Mouse (Mus musculus) heart, embryonic 11.5 days (tissue): ENCODE data around the gene Emp1. TPM values are rescaled to one million over a fixed set of nuclear protein-coding genes. Genes with fewer than 3 reads are reported as not detected.
A peak's percentile ranks its signal among the peaks of the same experiment; 100 is the strongest.

Source experiments
- ATAC-seq: fragments of 200-750 bp; cut with Nextera tagmentation; replicated peaks from 2 replicates; pipeline ENCODE4 v1.8.0; 2017; ENCODE audit warnings: moderate library complexity; ENCODE audit not compliant: insufficient number of reproducible peaks, low FRiP score, low TSS enrichment
- H3K27ac ChIP-seq: fragments of 300-500 bp; sonication (generic); 2 replicates; pipeline ENCODE4 v1.5.1; 2014; ENCODE audit warnings: mild to moderate bottlenecking, low read depth, low read length
- H3K27me3 ChIP-seq: fragments of 300-500 bp; sonication (generic); 2 replicates; pipeline ENCODE4 v1.6.1; 2014; ENCODE audit warnings: mild to moderate bottlenecking, low read length, mixed read lengths; ENCODE audit not compliant: control insufficient read depth, insufficient read depth
- H3K36me3 ChIP-seq: fragments of 300-500 bp; sonication (generic); 2 replicates; pipeline ENCODE4 v1.6.1; 2014; ENCODE audit warnings: mild to moderate bottlenecking, low read length, moderate library complexity, mixed read lengths; ENCODE audit not compliant: control insufficient read depth, insufficient read depth
- H3K4me1 ChIP-seq: fragments of 300-500 bp; sonication (generic); 2 replicates; pipeline ENCODE4 v1.6.1; 2014; ENCODE audit warnings: low read length; ENCODE audit not compliant: control insufficient read depth, insufficient read depth
- H3K4me2 ChIP-seq: fragments of 300-500 bp; sonication (generic); 2 replicates; pipeline ENCODE4 v1.6.1; 2014; ENCODE audit warnings: mild to moderate bottlenecking, moderate library complexity
- H3K4me3 ChIP-seq: fragments of 300-500 bp; sonication (generic); 2 replicates; pipeline ENCODE4 v1.5.1; 2014; ENCODE audit warnings: low read depth, low read length
- H3K9ac ChIP-seq: fragments of 300-500 bp; sonication (generic); 2 replicates; pipeline ENCODE4 v1.6.1; 2014; ENCODE audit warnings: mild to moderate bottlenecking, low read depth, low read length, moderate library complexity
- H3K9me3 ChIP-seq: fragments of 300-500 bp; sonication (generic); replicated peaks from 2 replicates; pipeline ENCODE4 v1.6.1; 2016; ENCODE audit warnings: low read length; ENCODE audit not compliant: control insufficient read depth
- WGBS: fragments of 180-500 bp; shearing (Covaris S2); extraction: QIAGEN DNeasy Blood & Tissue Kit; methylation state at CpG from one replicate; pipeline ENCODE4 v1.1.7; 2014; ENCODE audit not compliant: insufficient replicate concordance; 5-methylcytosine and 5-hydroxymethylcytosine counted together
- polyA plus RNA-seq: library from polyadenylated mRNA; unstranded; fragments of >200 nt; fragmentation: Nextera tagmentation; extraction: Ambion mirVana; gene quantifications from 2 replicates; pipeline ENCODE4 v1.2.1, GENCODE M21; 2014

Gene Emp1
- 7.7 and 10.0 TPM in 2 replicates for polyA plus RNA-seq

DNA sequence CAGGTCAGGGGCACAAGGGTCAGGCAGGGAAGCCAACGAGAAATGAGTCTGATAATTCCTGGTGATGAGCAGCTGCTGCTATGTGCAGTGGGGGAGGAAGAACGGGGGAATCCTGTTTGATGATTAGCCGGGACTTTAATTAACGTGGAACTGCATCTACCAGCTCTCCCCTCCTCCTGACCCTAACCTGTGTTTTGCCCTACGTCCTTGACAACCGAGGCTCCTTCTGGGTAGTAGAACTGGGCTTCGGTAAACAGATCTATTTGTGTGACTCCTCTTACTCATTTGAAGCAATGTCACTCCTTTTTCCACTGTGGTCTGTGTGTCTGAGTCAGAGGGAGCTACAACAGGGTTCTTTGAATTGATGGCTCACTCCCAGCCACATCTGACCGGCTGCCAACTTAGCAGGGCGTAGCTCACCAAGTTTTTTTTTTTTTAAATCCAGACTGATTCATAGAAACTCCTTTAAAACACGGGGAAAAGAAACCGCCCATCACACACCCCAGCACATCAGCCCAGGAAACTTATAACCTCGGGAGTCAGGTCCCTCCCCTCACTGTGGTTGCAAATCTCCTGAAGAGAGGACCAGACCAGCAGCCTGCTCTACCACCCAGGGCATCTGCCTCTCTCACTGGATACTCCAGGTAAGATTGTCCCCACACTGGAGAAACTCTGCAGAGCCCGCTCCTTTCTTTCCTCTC, at the start of gene Emp1:
Emp1 (plus strand) TSS at position 87 of the 701 bp plus-strand sequence.
- H3K27ac ChIP-seq = peak within 1 kb of the TSS; percentile 72
- H3K4me3 ChIP-seq = peak within 1 kb of the TSS; percentile 38

DNA sequence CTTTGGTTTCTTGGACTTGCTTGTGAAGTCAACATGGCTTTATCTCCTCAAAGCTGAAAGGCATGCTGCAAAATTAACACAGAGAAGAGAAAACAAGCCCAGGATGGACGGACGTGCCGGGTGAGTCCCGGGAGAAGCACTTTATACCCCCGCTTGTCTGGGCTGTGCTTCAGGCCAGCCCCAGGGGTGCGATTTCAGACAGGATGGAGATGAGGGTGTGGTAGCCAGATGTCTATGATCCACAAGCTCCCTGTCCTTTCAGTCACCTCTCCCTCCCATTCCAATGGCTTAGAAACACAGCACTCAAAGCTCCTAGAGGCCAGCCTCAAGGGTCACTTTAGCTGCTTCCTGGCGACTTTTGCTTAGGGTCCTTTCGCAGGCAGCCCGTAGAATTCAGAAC, 48.4 kb upstream of the Emp1 start:
- 59% methylated on average over 9 of the region's 9 CpGs for WGBS
- Histone ChIP-seq H3K27me3 (no peaks in the 10 kb centered on the region), H3K9me3 (no peaks in the 10 kb centered on the region), H3K9ac (no peak overlapping the region), H3K4me2 (no peak overlapping the region), H3K4me3 (no peak overlapping the region), H3K4me1 (no peaks in the 10 kb centered on the region), H3K27ac (no peak overlapping the region), H3K36me3 (no peaks in the 10 kb centered on the region)
- no peak for ATAC-seq

More for the DNA sequence above, at the start of gene Emp1:
- 0 out of 2 replicates have a peak, but pooled peaks cover 3% of the 10 kb centered on the region for H3K4me1 ChIP-seq
- no peaks in the 10 kb centered on the region for H3K36me3 ChIP-seq
- 31% methylated on average over 13 of the region's 13 CpGs for WGBS
- H3K9ac ChIP-seq = peak within 1 kb of the TSS; percentile 62
- ATAC-seq = 0 out of 2 replicates have a peak, but pooled peaks have one; percentile 22
- H3K9me3 ChIP-seq = no peaks in the 10 kb centered on the region
- H3K27me3 ChIP-seq = no peaks in the 10 kb centered on the region
- H3K4me2 ChIP-seq = peak within 1 kb of the TSS; percentile 46

DNA sequence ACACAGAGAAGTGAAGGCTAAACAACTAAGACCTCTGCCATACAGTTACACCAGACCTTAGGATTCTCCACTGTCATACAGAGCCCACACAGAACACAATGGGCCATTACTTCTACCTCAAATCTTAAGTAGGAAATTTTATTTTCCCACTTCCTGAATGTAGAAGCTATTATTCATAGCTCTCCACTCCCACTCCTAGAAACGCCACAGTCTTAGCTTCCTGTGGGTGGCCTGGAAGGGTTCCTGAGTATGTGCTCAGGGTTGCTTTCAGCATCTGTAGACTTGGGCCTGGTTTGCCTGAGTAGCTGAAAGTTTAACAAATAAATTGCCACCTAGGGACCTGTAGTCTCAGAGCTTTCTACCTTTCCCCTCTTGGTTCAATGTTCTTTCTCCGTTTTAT, 46.2 kb upstream of the Emp1 start:
- Histone ChIP-seq H3K4me3 (no peak overlapping the region), H3K4me2 (no peak overlapping the region), H3K36me3 (no peaks in the 10 kb centered on the region), H3K9ac (no peak overlapping the region), H3K27ac (no peak overlapping the region), H3K9me3 (no peaks in the 10 kb centered on the region), H3K27me3 (no peaks in the 10 kb centered on the region), H3K4me1 (0 out of 2 replicates have a peak, but pooled peaks cover 3% of the 10 kb centered on the region)
- no peak for ATAC-seq
- 61% methylated on average over 2 of the region's 2 CpGs for WGBS

DNA sequence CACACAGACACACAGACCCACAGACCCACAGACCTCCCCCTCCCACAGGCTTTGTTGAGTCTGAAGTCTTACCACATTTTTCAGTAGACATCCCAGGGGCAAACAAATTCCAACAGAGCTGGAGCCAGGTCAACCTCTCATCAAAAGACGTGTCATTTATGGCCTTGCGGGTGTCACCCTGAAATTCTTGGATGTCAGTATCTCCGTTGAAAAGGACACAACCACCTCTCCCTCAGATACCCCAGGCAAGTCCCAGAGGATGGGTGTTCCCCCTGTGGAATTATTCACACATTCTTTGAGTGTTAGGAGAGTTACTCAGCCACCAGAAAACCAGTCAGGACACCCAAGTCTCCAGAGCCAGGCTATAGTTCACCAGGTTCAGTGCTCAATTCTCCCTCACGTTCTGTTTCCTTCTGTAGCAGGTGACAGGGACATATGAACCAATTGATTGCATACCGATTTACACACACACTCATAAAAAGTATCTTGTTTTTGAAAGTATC, 42.9 kb upstream of the Emp1 start:
- 54% methylated on average over 5 of the region's 5 CpGs for WGBS
- Histone ChIP-seq H3K4me3 (no peak overlapping the region), H3K27ac (no peak overlapping the region), H3K36me3 (no peaks in the 10 kb centered on the region), H3K9ac (no peak overlapping the region), H3K27me3 (no peaks in the 10 kb centered on the region), H3K4me1 (peaks cover 10% of the 10 kb centered on the region; the same call in 1 of the 2 replicates), H3K4me2 (no peak overlapping the region), H3K9me3 (no peaks in the 10 kb centered on the region)
- no peak for ATAC-seq

DNA sequence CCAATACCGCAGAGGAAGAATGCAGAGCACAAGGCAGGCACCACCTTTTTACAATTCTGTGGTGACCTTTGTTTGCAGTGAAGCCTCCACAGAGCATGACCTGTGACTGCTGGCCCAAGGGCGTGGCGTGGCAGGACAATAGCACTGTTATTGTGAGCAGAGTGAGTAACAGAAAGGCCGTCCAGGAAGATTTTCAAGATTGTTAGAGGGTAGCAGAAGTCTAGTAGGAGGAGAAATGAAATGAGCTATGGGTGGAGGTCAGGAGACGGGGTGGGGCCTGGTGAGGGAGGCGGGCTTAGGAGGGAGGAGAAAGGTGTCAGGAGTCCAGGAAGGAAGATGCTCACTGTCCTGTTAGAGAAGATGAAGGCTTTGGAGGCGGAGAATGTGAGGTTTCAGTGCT, 39.6 kb upstream of the Emp1 start:
- Histone ChIP-seq H3K9me3 (no peaks in the 10 kb centered on the region), H3K4me3 (no peak overlapping the region), H3K27ac (no peak overlapping the region), H3K27me3 (no peaks in the 10 kb centered on the region), H3K36me3 (no peaks in the 10 kb centered on the region), H3K4me1 (peaks cover 10% of the 10 kb centered on the region; the same call in 1 of the 2 replicates), H3K4me2 (no peak overlapping the region), H3K9ac (no peak overlapping the region)
- ATAC-seq = 0 out of 2 replicates have a peak, but pooled peaks have one; percentile 12
- 74% methylated on average over 7 of the region's 7 CpGs for WGBS

DNA sequence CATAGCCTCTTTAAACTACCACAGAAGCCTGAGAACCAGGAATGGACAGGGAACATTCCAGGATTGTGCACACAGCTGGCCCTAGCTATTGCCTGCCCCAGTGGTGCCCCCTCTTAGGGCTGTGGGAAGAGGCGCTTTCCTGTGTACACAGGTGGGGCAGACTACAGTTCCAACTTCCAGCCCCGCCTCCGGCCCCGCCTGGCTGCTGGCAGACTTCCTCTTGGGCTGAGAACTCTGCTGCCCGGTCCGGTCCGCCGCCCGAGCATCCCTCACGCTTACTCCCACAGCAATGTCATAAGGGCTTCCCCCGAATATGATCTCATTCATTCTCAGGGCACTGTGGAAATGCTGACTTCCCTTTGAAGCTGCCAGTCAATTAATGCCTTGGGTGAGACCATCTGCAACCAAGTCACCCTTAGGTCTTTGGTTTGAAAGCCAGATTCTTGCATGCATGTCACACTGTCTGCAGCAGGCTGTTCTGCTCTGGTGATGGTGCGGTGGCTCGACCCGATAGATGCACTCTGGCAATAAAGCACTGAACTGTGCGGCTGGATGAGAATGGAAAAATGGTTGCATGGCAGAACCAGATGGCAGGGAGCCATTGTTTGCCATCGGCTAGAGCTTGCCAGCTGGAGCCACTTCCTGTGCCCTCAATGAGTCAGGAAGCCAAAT, 38.9 kb upstream of the Emp1 start:
- H3K4me1 ChIP-seq = peaks cover 10% of the 10 kb centered on the region; the same call in 1 of the 2 replicates
- H3K9me3 ChIP-seq = no peaks in the 10 kb centered on the region
- no peak overlapping the region for H3K4me2 ChIP-seq
- no peak; the same call in 1 of the 2 replicates for ATAC-seq
- no peaks in the 10 kb centered on the region for H3K27me3 ChIP-seq
- H3K27ac ChIP-seq = no peak overlapping the region
- H3K9ac ChIP-seq = no peak overlapping the region
- H3K4me3 ChIP-seq = no peak overlapping the region
- 46% methylated on average over 16 of the region's 16 CpGs for WGBS
- no peaks in the 10 kb centered on the region for H3K36me3 ChIP-seq

DNA sequence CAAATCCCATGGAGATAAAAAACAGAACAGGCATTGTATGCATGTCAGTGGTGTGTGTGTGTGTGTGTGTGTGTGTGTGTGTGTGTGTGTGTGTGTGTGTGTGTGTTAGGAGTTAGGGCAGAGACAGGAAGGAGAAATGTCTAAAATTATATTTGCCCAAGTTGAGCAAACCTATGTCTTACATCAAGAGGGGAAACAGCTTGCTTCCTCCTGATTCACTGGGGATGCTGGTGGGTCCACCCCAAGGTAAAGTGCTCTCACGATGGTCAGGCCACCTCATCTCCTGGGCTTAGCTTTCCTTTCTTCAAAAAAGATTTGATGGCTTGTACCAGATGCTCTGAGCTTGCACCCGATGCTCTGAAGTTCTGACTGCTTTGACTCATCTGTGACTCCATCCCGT, 38.2 kb upstream of the Emp1 start:
- H3K27me3 ChIP-seq = no peaks in the 10 kb centered on the region
- no peak overlapping the region for H3K4me3 ChIP-seq
- H3K9me3 ChIP-seq = no peaks in the 10 kb centered on the region
- H3K36me3 ChIP-seq = no peaks in the 10 kb centered on the region
- no peak overlapping the region for H3K9ac ChIP-seq
- peaks cover 10% of the 10 kb centered on the region; the same call in 1 of the 2 replicates for H3K4me1 ChIP-seq
- no peak overlapping the region for H3K4me2 ChIP-seq
- 43% methylated on average over 3 of the region's 3 CpGs for WGBS
- ATAC-seq = no peak
- H3K27ac ChIP-seq = no peak overlapping the region

DNA sequence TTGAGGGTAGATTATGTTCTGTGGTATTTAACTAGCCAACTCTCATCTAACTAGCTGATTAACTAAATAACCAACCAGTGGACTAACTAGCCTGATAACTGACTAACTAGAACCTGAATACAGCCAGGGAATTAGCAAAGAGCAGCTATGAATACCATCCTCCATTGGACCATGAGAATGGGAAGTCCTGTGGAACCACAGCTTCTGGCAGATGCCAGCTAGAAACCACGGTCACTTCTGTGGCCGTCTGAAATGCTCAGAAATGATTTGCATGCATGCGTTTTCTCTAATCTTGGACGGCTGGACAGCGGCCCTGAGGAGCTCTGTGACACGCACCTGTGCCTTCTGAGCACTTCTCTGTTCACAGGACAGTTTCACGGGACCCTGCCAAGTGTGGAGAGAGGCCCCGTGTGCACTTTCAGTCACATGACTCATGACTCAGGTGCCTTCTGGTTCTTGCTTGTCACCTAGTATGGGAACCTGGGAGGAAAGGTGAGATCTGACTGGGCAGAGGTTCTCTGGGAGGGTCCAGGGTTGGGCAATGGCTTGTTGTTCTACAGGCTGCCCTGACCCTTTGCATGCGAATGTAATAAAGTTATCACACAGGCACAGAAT, 37.6 kb upstream of the Emp1 start:
- H3K9ac ChIP-seq = no peak overlapping the region
- H3K4me1 ChIP-seq = peaks cover 7% of the 10 kb centered on the region; the same call in 1 of the 2 replicates
- H3K4me2 ChIP-seq = no peak overlapping the region
- no peaks in the 10 kb centered on the region for H3K27me3 ChIP-seq
- no peak overlapping the region for H3K27ac ChIP-seq
- no peak for ATAC-seq
- H3K36me3 ChIP-seq = no peaks in the 10 kb centered on the region
- WGBS = 71% methylated on average over 9 of the region's 9 CpGs
- H3K9me3 ChIP-seq = no peaks in the 10 kb centered on the region
- H3K4me3 ChIP-seq = no peak overlapping the region
